Mouse (Mus musculus) induced T-regulatory cell, adult 2 months (primary cell): Measurements from ENCODE around the gene 1700019D03Rik.

Source experiments
- DNase-seq: peaks from one replicate; pipeline ENCODE4 v3.0.0-alpha.2; 2012; ENCODE audit warnings: low read depth

The 1700019D03Rik gene

DNA sequence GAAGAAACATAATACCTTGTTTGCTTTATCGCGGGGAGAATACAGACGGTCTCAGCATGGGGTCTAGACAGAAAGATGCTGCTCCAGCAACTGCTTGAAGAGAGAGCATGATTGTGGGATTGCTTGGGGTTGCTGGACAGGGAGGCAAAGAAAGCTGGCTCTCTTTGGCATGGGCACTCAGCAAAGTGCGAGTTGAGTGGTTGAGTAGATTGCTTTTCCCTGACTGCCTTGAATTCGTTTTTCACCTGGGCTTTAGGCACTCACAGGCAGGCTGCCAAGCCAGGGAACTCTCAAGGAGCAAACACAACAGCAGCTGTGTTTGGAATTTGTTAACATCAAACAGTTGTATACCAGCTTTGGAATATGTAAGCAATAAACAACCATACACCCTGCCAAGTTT is at the start of gene 1700019D03Rik:
Gene 1700019D03Rik, minus strand, starts transcription at position 101 of the 400 bp plus-strand sequence.
- DNase-seq = no peak

DNA sequence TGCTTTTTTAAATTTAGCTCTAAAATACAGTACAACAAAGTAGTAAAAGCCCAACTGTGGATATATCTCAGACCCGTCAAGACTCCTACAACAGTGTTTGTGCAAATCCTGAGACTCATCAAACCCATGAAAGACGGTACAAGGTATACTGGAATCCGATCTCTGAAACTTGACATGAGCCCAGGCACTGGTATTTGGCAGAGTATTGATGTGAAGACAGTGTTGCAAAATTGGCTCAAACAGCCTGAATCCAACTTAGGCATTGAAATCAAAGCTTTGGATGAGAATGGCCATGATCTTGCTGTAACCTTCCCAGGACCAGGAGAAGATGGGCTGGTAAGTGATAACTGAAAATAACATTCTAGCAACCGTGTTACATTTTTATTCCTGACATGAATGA is 43.9 kb upstream of the 1700019D03Rik start:
- DNase-seq = no peak

DNA sequence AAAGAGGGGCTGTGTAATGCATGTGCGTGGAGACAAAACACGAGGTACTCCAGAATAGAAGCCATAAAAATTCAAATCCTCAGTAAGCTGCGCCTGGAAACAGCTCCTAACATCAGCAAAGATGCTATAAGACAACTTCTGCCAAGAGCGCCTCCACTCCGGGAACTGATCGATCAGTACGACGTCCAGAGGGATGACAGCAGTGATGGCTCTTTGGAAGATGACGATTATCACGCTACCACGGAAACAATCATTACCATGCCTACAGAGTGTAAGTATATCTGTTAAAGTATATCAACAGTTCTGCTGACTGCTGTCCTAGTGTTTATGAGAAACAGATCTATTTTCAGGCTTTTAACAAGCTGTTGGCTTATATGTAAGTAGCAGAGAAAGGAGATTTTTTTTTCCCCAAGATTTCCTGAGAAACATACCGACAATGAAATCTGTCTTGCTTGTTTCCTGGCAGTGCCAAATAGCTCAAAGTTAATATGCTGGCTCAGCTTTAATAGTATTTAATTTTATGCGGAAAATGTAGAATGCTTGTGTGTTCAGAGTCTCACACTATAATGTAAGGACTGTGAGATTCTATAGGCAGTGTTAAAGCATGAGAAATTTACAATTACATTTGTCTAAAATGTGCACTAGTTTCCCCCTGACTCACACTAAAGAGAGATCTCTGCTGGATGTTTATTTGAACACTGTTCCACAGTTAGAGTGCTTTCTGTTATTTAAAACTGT is 42.1 kb upstream of the 1700019D03Rik start:
- no peak for DNase-seq

DNA sequence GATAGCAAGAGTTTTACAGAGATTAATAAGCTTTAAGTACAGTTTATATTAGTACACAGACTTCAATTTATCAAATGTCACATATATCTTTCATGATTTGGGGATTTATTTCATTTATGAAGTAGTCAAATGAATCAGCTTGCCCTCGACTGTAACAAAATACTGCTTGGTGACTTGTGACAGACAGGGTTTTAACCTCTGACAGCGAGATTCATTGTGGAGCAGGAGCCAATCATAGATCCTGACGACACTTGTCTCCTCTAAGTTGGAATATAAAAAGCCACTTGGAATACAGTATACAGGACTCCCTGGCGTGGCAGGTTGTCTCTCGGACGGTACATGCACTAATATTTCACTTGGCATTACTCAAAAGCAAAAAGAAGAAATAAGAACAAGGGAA is 41.4 kb upstream of the 1700019D03Rik start, which contains the start of gene Mstn:
Gene Mstn, plus strand, starts transcription at position 301 of the 400 bp plus-strand sequence.
- DNase-seq = no peak

DNA sequence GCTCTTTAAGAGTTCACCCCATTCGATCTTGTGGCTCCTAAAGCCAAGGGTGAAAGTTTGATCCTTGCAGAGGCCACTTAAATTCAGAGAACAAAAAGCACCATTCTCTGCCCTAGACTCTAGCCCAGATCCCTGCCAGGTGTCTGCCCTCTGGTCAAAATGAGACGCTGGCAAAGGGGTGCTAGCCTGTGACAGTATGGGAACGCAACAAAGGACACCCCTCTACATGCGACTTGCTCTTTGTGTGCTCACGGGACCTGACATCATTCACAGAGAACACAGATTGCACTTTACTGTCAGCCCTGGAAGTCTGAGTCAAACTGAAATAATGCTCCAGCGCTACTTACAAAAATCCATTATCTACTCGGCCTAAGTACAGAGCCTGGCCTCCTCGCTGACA is 40.5 kb upstream of the 1700019D03Rik start:
- DNase-seq = no peak

DNA sequence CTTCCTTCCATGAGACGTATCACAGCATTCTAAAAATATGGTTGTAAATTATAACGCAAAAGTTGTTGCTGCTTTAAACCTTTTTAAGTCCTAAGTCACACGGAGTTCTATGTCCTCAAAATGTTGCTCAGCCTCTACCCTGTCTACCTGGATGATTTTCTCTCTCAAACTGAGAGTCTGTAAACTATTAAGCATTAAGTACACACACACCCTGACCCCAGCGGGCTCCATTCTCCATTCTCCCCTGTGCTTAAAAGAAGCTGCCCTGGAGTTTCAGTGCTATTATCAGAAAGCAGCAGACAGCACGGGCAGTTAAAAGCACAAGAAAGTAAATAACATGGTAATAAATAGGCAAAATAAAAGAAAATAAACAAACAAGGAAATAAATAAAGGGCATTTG is 39.1 kb upstream of the 1700019D03Rik start:
- no peak for DNase-seq

DNA sequence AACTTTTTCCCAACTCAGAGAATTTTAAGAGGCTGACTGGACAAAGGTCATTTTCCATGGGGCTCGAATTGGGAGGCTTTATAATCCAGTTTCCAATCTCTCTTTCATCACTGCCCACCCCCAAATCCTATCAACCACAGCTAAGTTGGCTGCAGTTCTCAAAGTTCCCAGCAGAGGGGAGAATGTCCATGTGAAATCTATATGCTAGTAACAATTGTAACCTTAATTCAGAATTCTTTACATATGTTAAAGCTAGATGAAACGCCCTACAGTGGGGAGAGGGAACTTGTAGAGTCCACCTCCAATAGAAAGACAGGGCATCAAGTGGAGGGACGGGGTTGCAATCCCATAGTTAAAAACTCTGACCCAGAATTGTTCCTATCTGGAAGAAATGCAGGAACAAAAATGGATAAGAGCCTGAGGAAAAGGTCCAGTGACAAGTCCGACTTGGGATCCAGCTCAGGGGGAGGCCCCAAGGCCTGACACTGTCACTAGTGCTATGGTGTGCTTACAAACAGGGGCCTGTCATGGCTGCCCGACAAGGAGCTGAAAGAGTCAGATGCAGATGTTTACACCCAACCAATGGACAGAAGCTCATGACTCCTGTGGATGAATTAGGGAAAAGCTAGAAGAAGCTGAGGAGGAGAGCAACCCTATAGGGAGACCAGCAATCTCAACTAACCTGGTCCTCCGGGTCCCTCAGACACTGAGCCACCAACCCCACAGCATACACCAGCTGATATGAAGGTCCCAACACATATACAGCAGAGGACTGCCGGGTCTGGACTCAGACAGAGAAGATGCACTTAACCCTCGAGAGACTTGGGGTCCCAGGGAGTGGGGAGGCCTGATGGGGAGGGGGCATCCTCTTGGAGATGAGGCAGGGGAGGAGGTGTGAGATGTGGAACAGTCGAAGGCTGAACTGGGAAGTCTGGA is 33.4 kb upstream of the 1700019D03Rik start:
- DNase-seq = peak; percentile 75

- DNase-seq = peak; percentile 59
Measured at GRCm38 (mm10) chr1:53049763-53050427, 29.9 kb upstream of the 1700019D03Rik start.

DNA sequence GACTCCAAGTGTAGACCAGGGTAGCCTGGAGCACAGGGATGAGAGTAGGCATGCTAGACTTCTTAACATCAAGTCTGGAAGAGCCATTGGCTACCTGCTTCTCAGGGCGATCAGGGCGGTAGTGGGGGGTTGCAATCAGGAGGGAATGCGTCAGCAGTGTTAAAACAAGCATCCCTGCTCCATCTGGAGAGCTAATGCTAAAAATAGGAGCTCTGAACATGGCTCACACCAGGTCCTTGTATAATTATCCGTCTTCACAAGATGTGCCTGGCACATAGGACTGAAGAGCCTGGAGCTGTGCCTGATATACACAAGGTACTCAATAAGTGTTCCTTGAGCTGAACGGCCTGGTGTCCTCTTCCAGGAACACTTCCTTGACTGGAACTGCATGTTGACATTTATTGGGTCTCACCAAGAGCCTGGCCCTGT is 17.5 kb upstream of the 1700019D03Rik start:
- DNase-seq = no peak

GRCm38 (mm10) chr1:53032550-53032949 is 12.6 kb upstream of the 1700019D03Rik start:
- DNase-seq = peak; percentile 45

DNA sequence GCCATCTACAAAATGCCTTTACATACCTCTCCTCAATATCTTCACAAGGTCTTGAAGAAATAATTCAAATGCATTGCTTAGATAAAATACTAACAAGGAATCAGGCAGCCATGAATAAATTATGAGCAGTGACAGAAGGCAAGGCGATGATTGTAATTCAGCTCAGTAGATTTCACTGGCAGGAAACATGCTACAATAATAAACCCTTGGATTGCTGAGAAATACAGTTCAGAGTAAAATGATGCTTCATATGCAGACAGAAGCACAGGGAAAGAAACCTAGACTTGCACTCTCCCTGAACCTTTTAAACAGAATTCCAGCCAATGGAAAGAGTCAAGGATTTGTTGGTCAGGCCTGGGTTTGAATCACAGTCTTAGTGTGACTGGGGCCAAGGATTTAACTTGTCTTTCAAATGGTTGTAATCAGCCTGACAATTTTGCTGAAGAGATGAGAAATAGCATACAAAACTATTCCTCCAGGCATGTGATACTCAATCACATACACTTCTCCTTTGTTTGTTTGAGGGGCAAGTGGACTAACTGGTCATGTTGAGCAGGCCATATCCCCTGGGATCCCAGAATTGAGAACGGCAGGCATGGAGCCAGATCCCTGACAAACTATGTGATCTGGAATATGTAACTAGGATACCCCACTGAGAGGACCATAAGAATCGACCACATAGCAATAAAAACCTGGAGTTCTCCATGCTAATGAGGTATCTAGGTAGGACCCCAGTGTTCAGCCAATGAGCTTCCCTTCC is 1.1 kb downstream of the 1700019D03Rik start:
- DNase-seq = no peak

DNA sequence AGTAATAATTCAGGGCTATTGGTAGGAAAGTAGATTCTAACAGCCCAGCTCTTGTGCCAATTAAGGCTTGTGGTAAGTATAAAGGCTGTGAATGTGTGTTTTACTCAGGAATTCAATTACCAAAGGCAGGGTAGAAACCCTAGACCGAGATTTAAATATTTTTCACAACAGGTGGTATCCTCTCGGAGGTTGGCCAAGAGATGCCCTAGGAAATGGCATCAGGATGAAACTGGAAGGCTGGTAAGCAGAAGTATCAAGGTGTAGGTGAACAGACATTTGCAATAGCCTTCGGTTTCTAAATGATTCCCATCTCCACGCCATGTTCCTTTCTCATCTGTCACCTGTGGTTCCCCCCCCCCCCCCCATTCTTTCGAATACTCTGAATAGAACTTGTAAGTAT is 4.4 kb downstream of the 1700019D03Rik start:
- no peak for DNase-seq

- no peak for DNase-seq
Measured at GRCm38 (mm10) chr1:53014716-53015115, 5.3 kb downstream of the 1700019D03Rik start.

- no peak for DNase-seq
Measured at GRCm38 (mm10) chr1:52986692-52987091, 33.3 kb downstream of the 1700019D03Rik start.

- DNase-seq = no peak
Measured at GRCm38 (mm10) chr1:52973198-52973597, 46.8 kb downstream of the 1700019D03Rik start.

- no peak for DNase-seq
Measured at GRCm38 (mm10) chr1:52971881-52972503, 48.0 kb downstream of the 1700019D03Rik start.

DNA sequence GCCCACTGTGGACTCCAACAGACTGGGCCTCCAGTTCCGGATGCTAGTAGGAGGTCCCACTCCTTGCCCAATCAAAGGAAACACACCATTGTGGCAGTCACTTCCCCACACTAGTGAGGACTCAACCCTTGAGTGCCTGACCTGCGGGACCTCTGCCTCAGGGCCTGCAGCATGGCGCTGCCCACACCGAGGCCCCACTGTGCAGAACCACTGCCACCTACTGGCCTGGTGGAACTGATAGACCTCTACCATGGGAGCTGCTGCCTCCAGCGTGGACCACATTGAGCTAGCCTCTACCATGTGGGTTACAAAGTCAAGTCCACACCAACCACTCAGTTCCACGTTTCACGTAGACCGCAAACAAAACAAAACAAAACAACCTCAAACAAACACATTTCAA is 55.4 kb downstream of the 1700019D03Rik start:
- no peak for DNase-seq

DNA sequence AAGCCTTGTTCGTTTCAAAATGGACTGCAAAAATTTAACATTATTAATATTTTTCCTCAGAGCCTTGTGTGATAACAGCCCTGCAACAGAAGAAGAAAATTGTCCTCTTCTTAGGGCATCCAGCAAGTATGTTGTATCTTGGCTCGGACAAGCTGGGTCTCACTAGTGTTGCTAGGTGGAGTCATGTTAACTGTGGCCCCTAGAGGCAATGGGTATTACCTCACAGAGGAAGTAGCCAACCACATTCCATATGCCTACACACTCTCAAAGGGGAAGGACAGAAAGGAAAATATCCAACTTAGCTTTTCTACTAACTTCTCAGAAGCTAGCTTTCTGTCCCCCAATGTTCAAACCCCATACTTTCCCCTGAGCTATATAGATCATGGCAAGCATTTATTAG is 56.9 kb downstream of the 1700019D03Rik start:
- no peak for DNase-seq

GRCm38 (mm10) chr1:52960191-52960590 is 59.8 kb downstream of the 1700019D03Rik start:
- no peak for DNase-seq

- DNase-seq = no peak
Measured at GRCm38 (mm10) chr1:52956746-52957145, 63.2 kb downstream of the 1700019D03Rik start.

GRCm38 (mm10) chr1:52955102-52955501 is 64.9 kb downstream of the 1700019D03Rik start:
- DNase-seq = peak; percentile 65
